Mouse (Mus musculus) adrenal gland, adult 8-10 months (tissue): ENCODE data around the gene Zbed4. TPM values are rescaled to one million over a fixed set of nuclear protein-coding genes. Genes with fewer than 3 reads are reported as not detected.
A peak's percentile ranks its signal among the peaks of the same experiment; 100 is the strongest.
"Not testable (repeated sequence)": the region's sequence is repeated elsewhere in the genome, so short reads cannot be mapped to it uniquely, and the experiment has no call there.

ENCODE experiments used
- DNase-seq: peaks from one replicate; pipeline ENCODE4 v3.0.0; 2022
- total RNA-seq, 4 experiments: library from RNA; stranded (reverse); gene quantifications; 2 replicates each; pipeline ENCODE4 v1.2.4; 2022

Zbed4 gene
- total RNA-seq, 4 experiments from 2014 or later = 8.5 to 9.8 (median 9.3) TPM

GRCm38 (mm10) chr15:88738466-88738865 lies 13.0 kb upstream of the Zbed4 start:
- no peak for DNase-seq

DNA sequence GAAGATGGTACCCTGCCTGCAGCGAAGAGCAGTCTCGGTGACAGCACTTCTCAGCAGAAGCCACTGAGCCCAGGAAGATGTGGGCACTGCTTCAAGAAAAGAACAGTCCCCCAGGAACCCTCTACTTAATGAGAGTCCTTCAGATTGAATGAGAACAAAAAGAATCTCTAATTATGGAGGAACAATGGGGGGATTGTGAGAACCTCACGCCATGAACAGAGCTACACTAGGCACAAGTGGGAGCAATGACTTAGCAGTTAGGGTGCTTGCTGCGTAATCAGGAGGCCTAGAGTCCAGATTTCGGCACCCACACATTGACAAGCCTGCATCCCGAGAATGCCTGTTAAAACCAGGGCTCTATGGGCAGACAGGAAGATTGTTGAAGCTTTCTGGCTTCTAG lies 10.1 kb upstream of the Zbed4 start:
- no peak for DNase-seq

- DNase-seq = not testable (repeated sequence)
Observed at GRCm38 (mm10) chr15:88743371-88743770, 8.1 kb upstream of the Zbed4 start.

GRCm38 (mm10) chr15:88745347-88745746 lies 6.1 kb upstream of the Zbed4 start:
- no peak for DNase-seq

DNA sequence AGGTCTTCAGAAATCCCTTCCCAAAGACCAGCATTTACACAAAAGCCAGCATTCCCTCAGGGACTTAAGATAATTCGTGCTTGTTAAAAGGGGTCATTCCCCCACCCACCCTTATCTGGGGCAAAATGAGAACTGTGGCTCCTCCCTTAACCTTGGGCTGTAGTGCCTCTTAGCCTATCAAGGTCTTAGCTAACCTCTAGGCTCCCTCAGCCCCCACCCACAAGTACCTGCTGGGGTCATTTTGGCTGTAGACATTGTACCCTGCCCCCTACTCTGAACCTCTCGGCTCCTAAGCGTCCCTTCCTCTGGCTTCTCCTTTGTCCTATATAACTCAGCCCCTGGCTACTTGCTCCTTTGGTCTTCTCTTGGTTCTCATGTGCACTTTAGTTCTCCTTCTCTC lies 5.5 kb upstream of the Zbed4 start:
- no peak for DNase-seq

DNA sequence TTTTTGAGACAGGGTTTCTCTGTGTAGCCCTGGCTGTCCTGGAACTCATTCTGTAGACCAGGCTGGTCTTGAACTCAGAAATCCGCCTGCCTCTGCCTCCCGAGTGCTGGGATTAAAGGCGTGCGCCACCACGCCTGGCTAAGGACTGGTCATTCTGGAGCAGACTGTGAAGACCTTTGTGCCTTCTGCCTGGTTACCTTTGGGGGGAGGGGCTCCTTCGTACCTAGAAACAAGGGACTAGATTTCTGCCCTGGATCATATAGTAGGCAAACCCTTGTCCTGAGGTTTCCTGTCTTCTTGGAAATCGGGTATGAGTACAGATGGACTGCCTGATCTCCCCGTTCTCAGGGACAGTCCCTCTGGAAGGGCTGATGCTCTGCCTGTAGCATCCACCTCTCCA lies 1.8 kb upstream of the Zbed4 start:
- DNase-seq = not testable (repeated sequence)

DNA sequence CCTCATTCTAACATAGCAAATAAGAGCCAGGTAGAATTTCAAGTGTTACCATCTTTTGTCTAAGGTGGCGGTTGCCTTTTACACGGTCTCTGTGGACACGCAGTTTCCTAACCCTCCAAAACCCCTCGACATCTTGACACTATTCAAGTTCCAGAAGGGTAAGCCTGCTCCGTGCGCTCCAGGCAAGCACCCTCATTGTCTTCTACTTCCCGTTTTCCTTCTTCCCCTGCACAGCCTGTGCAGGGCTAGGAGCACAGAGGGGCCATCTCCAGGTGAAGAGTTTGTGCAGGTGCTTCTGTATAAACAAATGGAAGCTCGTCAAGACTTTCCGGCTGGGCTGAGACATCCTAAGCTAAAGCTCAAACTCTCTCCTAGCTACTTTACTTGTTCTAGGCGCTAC lies 1.4 kb upstream of the Zbed4 start:
- no peak for DNase-seq

DNA sequence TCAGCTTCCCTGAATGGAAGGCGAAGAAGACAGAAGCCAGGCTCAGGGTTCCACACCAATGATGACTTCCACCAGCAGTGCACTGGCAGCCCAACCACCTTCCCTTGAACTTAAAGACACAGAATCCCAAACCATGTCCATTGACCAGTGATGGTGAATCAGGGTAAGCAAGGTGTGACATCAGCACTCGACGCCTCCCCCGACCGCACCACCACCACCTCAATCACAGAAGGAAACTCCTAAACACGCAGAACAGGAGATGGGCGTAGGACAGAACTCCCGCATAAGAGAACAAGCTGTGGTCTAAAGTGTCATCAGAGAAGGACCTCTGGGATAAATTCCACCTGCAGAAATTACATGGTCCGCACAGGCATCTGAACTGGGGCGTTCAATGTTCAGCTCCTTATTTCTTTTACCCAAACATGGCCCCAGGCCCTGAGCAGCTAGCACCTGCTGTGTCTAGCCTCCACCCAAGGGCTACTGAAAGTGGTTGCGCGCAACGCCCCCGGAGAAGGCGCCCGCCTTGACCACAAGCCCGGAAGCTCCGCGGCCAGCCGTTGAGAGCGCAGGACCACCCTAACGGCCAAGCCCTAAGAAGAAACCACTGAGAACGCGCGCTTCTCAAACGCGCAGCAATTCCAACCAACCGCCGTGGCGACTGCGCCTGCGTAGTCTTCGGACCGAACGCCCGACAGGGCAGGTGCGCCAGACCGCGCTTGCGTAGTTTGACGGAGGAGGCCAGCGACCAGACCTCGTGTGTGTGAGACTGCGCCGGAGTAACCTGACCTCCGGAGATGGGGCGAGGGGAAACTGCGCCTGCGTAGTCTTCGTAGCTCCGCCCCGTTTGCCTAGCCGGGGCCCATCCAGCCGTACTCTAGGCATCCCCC lies 540 bp upstream of the Zbed4 start:
- DNase-seq = peak; percentile 99

DNA sequence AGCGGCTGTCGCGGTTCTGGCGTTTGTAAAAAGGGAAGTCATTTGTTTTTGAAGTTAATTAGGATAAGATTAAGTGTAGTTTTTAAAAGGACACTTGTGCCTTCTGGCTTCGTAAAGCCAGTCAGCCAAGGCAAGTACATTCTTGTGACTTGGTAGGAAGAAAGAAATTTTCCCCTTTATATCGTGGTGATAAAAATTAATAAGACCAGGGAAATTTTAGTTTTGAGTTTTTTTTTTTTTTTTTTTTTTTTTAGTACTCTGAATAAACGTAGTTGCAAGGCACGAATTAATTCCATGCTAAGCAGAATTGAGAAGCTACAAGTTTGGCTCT lies 908 bp downstream of the Zbed4 start:
- DNase-seq = no peak

DNA sequence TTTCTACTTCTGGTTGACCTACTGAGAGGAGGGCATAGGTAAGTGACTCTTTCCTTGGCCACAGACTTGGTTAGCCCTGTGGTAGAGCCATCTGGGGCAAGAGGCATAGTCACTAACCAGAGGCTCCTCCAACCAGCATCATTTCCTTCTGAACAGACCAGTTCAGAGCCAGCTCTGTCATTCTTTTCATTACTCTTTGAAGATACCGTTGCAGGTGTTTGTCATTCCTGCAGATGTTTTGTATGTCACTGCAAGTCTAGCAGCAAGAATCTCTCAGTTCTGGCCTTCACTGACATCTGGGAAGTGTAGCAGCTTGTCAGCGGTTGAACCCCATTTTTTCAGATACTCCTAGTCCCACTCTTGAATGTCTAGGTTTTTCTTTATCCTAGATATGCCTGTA lies 3.4 kb downstream of the Zbed4 start:
- no peak for DNase-seq

DNA sequence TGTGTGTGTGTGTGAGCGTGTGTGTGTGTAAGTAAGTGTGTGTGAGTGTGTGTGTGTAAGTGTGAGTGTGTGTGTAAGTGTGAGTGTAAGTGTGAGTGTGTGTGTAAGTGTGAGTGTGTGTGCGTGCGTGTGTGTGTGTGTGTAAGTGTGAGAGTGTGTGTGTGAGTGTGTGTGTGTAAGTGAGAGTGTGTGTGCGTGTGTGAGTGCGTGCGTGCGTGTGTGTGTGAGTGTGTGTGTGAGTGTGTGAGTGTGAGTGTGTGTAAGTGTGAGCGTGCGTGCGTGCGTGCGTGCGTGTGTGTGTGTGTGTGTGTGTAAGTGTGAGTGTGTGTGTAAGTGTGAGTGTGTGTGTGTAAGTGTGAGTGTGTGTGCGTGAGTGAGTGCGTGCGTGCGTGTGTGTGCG lies 4.3 kb downstream of the Zbed4 start:
- no peak for DNase-seq

DNA sequence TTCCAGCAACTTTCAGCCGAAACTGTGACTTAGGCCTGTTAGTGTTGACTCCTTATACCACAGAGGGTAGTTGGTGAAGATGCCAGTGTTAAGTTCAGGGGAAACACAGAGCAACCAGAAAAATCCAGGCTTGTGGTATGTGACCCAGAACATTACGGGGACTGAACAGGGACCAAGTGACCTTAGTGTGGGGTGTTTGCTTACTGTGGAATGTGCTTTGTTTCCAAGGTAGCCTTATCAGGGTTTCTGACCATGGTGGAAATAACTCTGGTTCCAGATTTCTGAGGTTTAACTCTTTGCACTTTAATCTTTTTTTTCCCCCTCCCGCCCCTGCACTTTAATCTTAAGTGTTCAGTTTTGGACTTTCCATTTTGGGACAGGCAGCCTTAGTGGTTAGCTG lies 6.6 kb downstream of the Zbed4 start:
- no peak for DNase-seq

- DNase-seq = no peak
Observed at GRCm38 (mm10) chr15:88761551-88761950, 10.1 kb downstream of the Zbed4 start.

- not testable (repeated sequence) for DNase-seq
Observed at GRCm38 (mm10) chr15:88766139-88766538, 14.7 kb downstream of the Zbed4 start.

DNA sequence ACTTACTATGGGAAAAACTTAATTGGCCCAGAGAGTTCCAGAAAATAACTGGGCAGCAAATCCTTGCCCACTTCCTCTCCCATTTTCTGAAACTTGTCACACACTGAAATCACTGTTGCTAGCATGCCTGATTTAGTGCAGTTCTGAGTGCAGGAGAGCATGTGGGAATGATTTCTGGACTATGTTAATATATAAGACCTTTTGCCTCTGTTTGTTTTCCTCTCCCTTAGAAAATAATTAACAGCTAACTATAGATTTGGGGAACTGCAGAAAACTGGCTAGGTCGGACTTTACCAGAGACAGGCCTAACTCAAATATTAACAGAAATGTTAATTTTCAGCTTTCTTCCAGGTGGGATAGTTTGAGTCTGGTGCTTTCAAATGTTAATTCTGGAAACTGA lies 17.1 kb downstream of the Zbed4 start:
- DNase-seq = no peak

GRCm38 (mm10) chr15:88774630-88775029 lies 23.2 kb downstream of the Zbed4 start:
- DNase-seq = not testable (repeated sequence)

- DNase-seq = no peak
Observed at GRCm38 (mm10) chr15:88792140-88792850, 40.8 kb downstream of the Zbed4 start.

- not testable (repeated sequence) for DNase-seq
Observed at GRCm38 (mm10) chr15:88794729-88795128, 43.3 kb downstream of the Zbed4 start.

DNA sequence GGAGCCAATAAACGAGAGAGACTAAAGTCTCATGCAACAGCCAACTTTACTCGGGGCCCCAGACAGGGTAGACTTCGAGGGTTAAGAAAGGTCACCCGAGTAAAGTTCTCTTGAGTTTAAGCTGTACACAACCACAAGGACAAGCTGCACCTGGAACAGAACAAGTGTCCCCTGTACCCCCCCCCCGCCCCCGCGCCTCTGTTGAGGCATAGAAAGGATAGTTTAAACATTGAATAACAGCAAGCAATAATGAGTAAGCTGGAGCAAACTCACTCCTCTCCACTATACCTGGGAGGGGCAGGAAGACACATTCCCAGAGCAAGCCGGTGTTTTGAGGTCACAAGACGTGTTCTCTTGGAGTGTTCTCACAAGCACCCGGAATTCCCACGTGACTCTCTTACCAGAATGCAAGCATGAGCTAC lies 48.5 kb downstream of the Zbed4 start:
- DNase-seq = no peak

- DNase-seq = no peak
Observed at GRCm38 (mm10) chr15:88800921-88801354, 49.5 kb downstream of the Zbed4 start.

- DNase-seq = no peak
Observed at GRCm38 (mm10) chr15:88801903-88802302, 50.4 kb downstream of the Zbed4 start.

GRCm38 (mm10) chr15:88802348-88802747 lies 50.9 kb downstream of the Zbed4 start:
- DNase-seq = no peak

- no peak for DNase-seq
Observed at GRCm38 (mm10) chr15:88808121-88808520, 56.7 kb downstream of the Zbed4 start.

DNA sequence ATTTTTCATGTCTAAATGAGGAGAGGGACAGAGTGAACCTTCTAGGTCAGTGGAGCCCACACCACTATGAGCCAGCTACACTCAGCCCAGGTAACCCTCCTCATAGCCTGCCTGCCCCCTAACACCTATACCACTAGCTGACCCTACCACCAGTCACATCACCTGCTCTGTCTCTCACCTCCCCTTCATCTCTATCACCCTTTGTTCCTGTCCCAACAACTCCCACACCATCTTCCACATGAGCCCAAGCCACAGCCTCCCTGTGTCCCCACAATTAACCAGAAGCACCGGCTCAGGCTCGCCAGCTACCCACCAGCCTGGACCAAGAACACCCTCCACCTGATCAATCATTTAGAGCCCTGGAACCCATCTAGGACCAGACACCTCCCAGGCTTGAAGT lies 58.9 kb downstream of the Zbed4 start:
- no peak for DNase-seq
